Mouse (Mus musculus): ENCODE data around the gene Atn1.

- TF ChIP-seq CTCF (IDR thresholded peaks at IDR 0.05; ENCODE audit: low read depth, low read length), result no peak
- peak; percentile 19; the same call in 1 of the 2 replicates for TF ChIP-seq POLR2AphosphoS5 (IDR thresholded peaks at IDR 0.05; ENCODE audit: insufficient replicate concordance, low read depth, low read length)
- no peak for TF ChIP-seq GATA1 (IDR thresholded peaks at IDR 0.05; ENCODE audit: borderline replicate concordance, low read length)
- TF ChIP-seq TAL1 (conservative IDR thresholded peaks at IDR 0.05; ENCODE audit: low read depth, low read length), result no peak
Observed at GRCm38 (mm10) chr6:124716864-124717490, 39.3 kb downstream of the Atn1 start.

All from G1E (cell line).